Mouse (Mus musculus): ENCODE data around the gene Ahctf1.
"Not testable (repeated sequence)": the region's sequence is repeated elsewhere in the genome, so short reads cannot be mapped to it uniquely, and the experiment has no call there.

Ahctf1 gene

GRCm38 (mm10) chr1:179802610-179803512 lies 619 bp downstream of the Ahctf1 start, which contains the start of gene Gm10518:
TSS of gene Gm10518 (plus strand) at chr1:179803376.
- peak; percentile 60 for DNase-seq

- no peak for DNase-seq
These were observed 4.7 kb downstream of the Ahctf1 start for GRCm38 (mm10) chr1:179798794-179799193.

GRCm38 (mm10) chr1:179787281-179787680 lies 16.2 kb downstream of the Ahctf1 start:
- DNase-seq = no peak

- DNase-seq = no peak
These were observed 18.0 kb downstream of the Ahctf1 start for GRCm38 (mm10) chr1:179785502-179785901.

- no peak for DNase-seq
These were observed 19.4 kb downstream of the Ahctf1 start for GRCm38 (mm10) chr1:179784098-179784497.

- DNase-seq = no peak
These were observed 26.6 kb downstream of the Ahctf1 start for GRCm38 (mm10) chr1:179776831-179777230.

GRCm38 (mm10) chr1:179760553-179760952 lies 42.9 kb downstream of the Ahctf1 start:
- no peak for DNase-seq

GRCm38 (mm10) chr1:179760086-179760485 lies 43.4 kb downstream of the Ahctf1 start:
- DNase-seq = no peak

- no peak for DNase-seq
These were observed 47.0 kb downstream of the Ahctf1 start for GRCm38 (mm10) chr1:179756477-179756876.

GRCm38 (mm10) chr1:179753006-179753405 lies 50.5 kb downstream of the Ahctf1 start:
- no peak for DNase-seq

GRCm38 (mm10) chr1:179752276-179752675 lies 51.2 kb downstream of the Ahctf1 start:
- no peak for DNase-seq

- DNase-seq = no peak
These were observed 58.3 kb downstream of the Ahctf1 start, which contains the start of gene Kif28 for GRCm38 (mm10) chr1:179745171-179745570. TSS of gene Kif28 (minus strand) at chr1:179745271.

GRCm38 (mm10) chr1:179743593-179744193 lies 59.8 kb downstream of the Ahctf1 start:
- DNase-seq = no peak

GRCm38 (mm10) chr1:179736483-179736882 lies 67.0 kb downstream of the Ahctf1 start:
- DNase-seq = no peak

- DNase-seq = peak; percentile 50
These were observed 68.7 kb downstream of the Ahctf1 start for GRCm38 (mm10) chr1:179734500-179735474.

- DNase-seq = no peak
These were observed 72.1 kb downstream of the Ahctf1 start for GRCm38 (mm10) chr1:179731391-179731790.

- DNase-seq = no peak
These were observed 74.8 kb downstream of the Ahctf1 start for GRCm38 (mm10) chr1:179728661-179729060.

GRCm38 (mm10) chr1:179722811-179723469 lies 80.5 kb downstream of the Ahctf1 start:
- no peak for DNase-seq

- no peak for DNase-seq
These were observed 87.7 kb downstream of the Ahctf1 start for GRCm38 (mm10) chr1:179715786-179716185.

- not testable (repeated sequence) for DNase-seq
These were observed 88.2 kb downstream of the Ahctf1 start for GRCm38 (mm10) chr1:179715289-179715688.

GRCm38 (mm10) chr1:179713367-179713766 lies 90.1 kb downstream of the Ahctf1 start:
- no peak for DNase-seq

- no peak for DNase-seq
These were observed 90.8 kb downstream of the Ahctf1 start for GRCm38 (mm10) chr1:179712658-179713057.
